Comparison of ENCODE assay signal across 16 mouse cellular contexts in the genomic region with DNA sequence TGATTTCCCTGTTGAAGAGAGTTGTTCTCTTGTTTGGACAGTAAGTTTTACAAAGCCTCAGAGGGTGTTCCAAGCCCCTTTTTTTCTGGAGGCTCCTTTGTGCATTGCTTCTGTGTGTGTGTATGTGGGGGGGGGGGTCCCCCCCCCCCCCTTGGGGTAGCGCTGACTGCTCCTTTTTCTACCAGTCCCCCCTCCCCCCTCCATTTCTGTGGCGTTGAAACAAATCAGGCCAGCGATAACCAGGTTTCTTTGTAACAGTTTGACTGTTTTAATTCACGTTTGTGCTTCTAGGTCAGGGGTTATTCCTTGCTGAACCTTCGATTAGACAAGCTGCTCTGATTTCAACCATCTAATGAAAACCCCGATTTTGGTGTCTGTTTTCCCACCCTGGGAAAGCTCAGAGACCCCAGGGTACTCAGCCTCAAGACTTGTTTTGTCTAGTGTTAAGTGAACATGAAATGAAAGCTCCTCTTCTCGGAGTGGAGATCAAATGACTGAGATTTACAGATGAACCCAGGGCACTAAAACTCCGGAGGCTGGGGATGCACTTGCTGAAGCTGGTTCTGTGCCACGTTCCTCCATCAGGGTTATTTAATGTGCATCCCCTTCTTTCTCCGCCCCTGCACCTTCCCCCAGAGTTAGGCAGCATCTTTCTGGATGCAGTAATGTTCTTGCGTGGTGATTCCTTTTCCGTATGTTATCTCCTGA. TPM values are rescaled to one million over a fixed set of nuclear protein-coding genes. Genes with fewer than 3 reads are reported as not detected.
DNase-seq lines count a peak whose midpoint lies in the region; ATAC-seq and TF ChIP-seq lines count a peak whose summit lies in the region.
"Had no signal": no experiment of that assay in that cellular context is flagged by ENCODE, and none has a peak within 500 bp of the region (broad histone marks: within the 10 kb centered on the region; RNA-seq: fewer than 3 reads in every experiment).

No protein-coding gene starts in this region.

- no peak for TF ChIP-seq POLR2A in limb, embryonic 14.5 days (IDR thresholded peaks at IDR 0.05; ENCODE audit: borderline replicate concordance, extremely low read depth, insufficient read depth, insufficient read length)

- H3K4me2 ChIP-seq in kidney, embryonic 16.5 days (replicated peaks; ENCODE audit: low read depth, low read length) = 0 out of 2 replicates have a peak overlapping the region, but pooled peaks have one; percentile 8
- peak overlapping the region; percentile 30; the same call in 1 of the 2 replicates for H3K4me2 ChIP-seq in forebrain, postnatal 0 days (ENCODE audit: low read depth)
- H3K4me2 ChIP-seq in limb, embryonic 14.5 days (replicated peaks; ENCODE audit: low read depth, low read length, severe bottlenecking) = no peak overlapping the region; the same call in 1 of the 2 replicates
- H3K4me2 ChIP-seq in neural tube, embryonic 15.5 days = peak overlapping the region; percentile 32
- H3K4me2 ChIP-seq: embryonic facial prominence, embryonic 15.5 days; kidney, embryonic 15.5 days; liver, embryonic 11.5 days had no signal

- H3K27ac ChIP-seq in kidney, embryonic 16.5 days (ENCODE audit: low read length) = no peak overlapping the region
- peak overlapping the region; percentile 35; the same call in 1 of the 2 replicates for H3K27ac ChIP-seq in forebrain, postnatal 0 days (ENCODE audit: low read depth, low read length)
- H3K27ac ChIP-seq in limb, embryonic 14.5 days (replicated peaks; ENCODE audit: low read depth, low read length) = peak overlapping the region; percentile 43; the same call in 1 of the 2 replicates
- H3K27ac ChIP-seq in neural tube, embryonic 15.5 days (replicated peaks) = no peak overlapping the region
- H3K27ac ChIP-seq: embryonic facial prominence, embryonic 15.5 days; kidney, embryonic 15.5 days had no signal

- peaks cover 17% of the 10 kb centered on the region for H3K4me1 ChIP-seq in kidney, embryonic 16.5 days (ENCODE audit: insufficient read depth, low read length)
- peaks cover 9% of the 10 kb centered on the region; the same call in 1 of the 2 replicates for H3K4me1 ChIP-seq in forebrain, postnatal 0 days (ENCODE audit: insufficient read depth)
- H3K4me1 ChIP-seq in limb, embryonic 14.5 days (ENCODE audit: control insufficient read depth, insufficient read depth, low read length) = peaks cover 16% of the 10 kb centered on the region
- H3K4me1 ChIP-seq in neural tube, embryonic 15.5 days = peaks cover 12% of the 10 kb centered on the region

- no peak overlapping the region for H3K4me3 ChIP-seq in kidney, embryonic 16.5 days (ENCODE audit: low read length)
- no peak overlapping the region for H3K4me3 ChIP-seq in forebrain, postnatal 0 days (ENCODE audit: low read depth, low read length)
- H3K4me3 ChIP-seq in limb, embryonic 14.5 days (replicated peaks; ENCODE audit: low read length) = no peak overlapping the region
- no peak overlapping the region for H3K4me3 ChIP-seq in neural tube, embryonic 15.5 days (replicated peaks)
- H3K4me3 ChIP-seq: embryonic facial prominence, embryonic 15.5 days; kidney, embryonic 15.5 days had no signal

- no peak for ATAC-seq in kidney, embryonic 16.5 days (ENCODE audit: low FRiP score, low TSS enrichment)
- peak; percentile 61 for ATAC-seq in forebrain, postnatal 0 days
- no peak for ATAC-seq in limb, embryonic 14.5 days (ENCODE audit: low FRiP score, low read depth)
- no peak for ATAC-seq in neural tube, embryonic 15.5 days (ENCODE audit: low FRiP score)
- ATAC-seq in megakaryocyte, adult 5-6 weeks (ENCODE audit: poor library complexity, severe bottlenecking) = no peak

- H3K36me3 ChIP-seq in kidney, embryonic 16.5 days (ENCODE audit: insufficient read depth, low read length) = no peaks in the 10 kb centered on the region
- H3K36me3 ChIP-seq in forebrain, postnatal 0 days (ENCODE audit: insufficient read depth) = no peaks in the 10 kb centered on the region
- H3K36me3 ChIP-seq in limb, embryonic 14.5 days (ENCODE audit: control insufficient read depth, insufficient read depth, low read length) = no peaks in the 10 kb centered on the region; the same call in 1 of the 2 replicates
- no peaks in the 10 kb centered on the region for H3K36me3 ChIP-seq in neural tube, embryonic 15.5 days
- H3K36me3 ChIP-seq: embryonic facial prominence, embryonic 15.5 days; G1E; kidney, embryonic 15.5 days had no signal

- no peak for TF ChIP-seq CTCF in forebrain, postnatal 0 days (IDR thresholded peaks at IDR 0.05; ENCODE audit: low read depth)

- no peak overlapping the region for H3K9ac ChIP-seq in kidney, embryonic 16.5 days (replicated peaks; ENCODE audit: low read length)
- no peak overlapping the region; the same call in 1 of the 2 replicates for H3K9ac ChIP-seq in forebrain, postnatal 0 days
- no peak overlapping the region for H3K9ac ChIP-seq in limb, embryonic 14.5 days (ENCODE audit: low read depth, low read length, severe bottlenecking)
- H3K9ac ChIP-seq in neural tube, embryonic 15.5 days (replicated peaks) = no peak overlapping the region; the same call in 1 of the 2 replicates
- H3K9ac ChIP-seq: embryonic facial prominence, embryonic 15.5 days; kidney, embryonic 15.5 days had no signal

- H3K27me3 ChIP-seq in kidney, embryonic 16.5 days (ENCODE audit: insufficient read depth, low read length) = no peaks in the 10 kb centered on the region
- no peaks in the 10 kb centered on the region for H3K27me3 ChIP-seq in forebrain, postnatal 0 days (ENCODE audit: insufficient read depth, low read length)
- H3K27me3 ChIP-seq in limb, embryonic 14.5 days (ENCODE audit: control insufficient read depth, insufficient read depth, low read length) = no peaks in the 10 kb centered on the region
- H3K27me3 ChIP-seq in neural tube, embryonic 15.5 days (replicated peaks) = no peaks in the 10 kb centered on the region
- H3K27me3 ChIP-seq: embryonic facial prominence, embryonic 15.5 days; kidney, embryonic 15.5 days had no signal

- WGBS in kidney, embryonic 16.5 days = 20% methylated on average over 12 of the region's 12 CpGs
- WGBS in forebrain, postnatal 0 days = 17% methylated on average over 12 of the region's 12 CpGs
- whole genome bisulfite sequencing in limb, embryonic 14.5 days = 23% methylated on average over 12 of the region's 12 CpGs
- 19% methylated on average over 12 of the region's 12 CpGs for WGBS in neural tube, embryonic 15.5 days

- DNase-seq in kidney, adult 18-20 months = no peak
- no peak for DNase-seq in forebrain, postnatal 0 days
- DNase-seq in limb, embryonic 14.5 days (ENCODE audit: low spot score) = no peak
- no peak for DNase-seq in thymus, postnatal 25 days
- DNase-seq in cerebellum, adult 18-20 months = no peak
- DNase-seq: gastrocnemius, postnatal 36 days; layer of hippocampus, postnatal 36 days; lung, postnatal 10 days; right cerebral cortex, postnatal 25 days had no signal

- H3K9me3 ChIP-seq in kidney, embryonic 16.5 days (ENCODE audit: low read length) = no peaks in the 10 kb centered on the region
- H3K9me3 ChIP-seq in forebrain, postnatal 0 days (ENCODE audit: low read length) = no peaks in the 10 kb centered on the region
- H3K9me3 ChIP-seq in limb, embryonic 14.5 days (ENCODE audit: control insufficient read depth, low read length) = no peaks in the 10 kb centered on the region
- H3K9me3 ChIP-seq in neural tube, embryonic 15.5 days (replicated peaks) = no peaks in the 10 kb centered on the region
- H3K9me3 ChIP-seq: embryonic facial prominence, embryonic 15.5 days; G1E; kidney, embryonic 15.5 days had no signal

RNA-seq across cellular contexts. Expression of gene Syne2, which starts 56.5 kb away (rescaled TPM):
- polyA plus RNA-seq in kidney, embryonic 16.5 days (2015; fragmentation: Nextera tagmentation; extraction: Ambion mirVana) = 58.7 and 61.9 TPM in 2 replicates
- 56.2 and 63.5 TPM in 2 replicates for total RNA-seq in forebrain, postnatal 0 days (2014; rRNA removed)
- 21.0 and 27.0 TPM in 2 replicates for polyA plus RNA-seq in forebrain, postnatal 0 days (2015; fragmentation: Nextera tagmentation; extraction: Ambion mirVana)
- polyA plus RNA-seq in limb, embryonic 14.5 days (2012; rRNA removed) = 46.4 and 48.0 TPM in 2 replicates
- polyA plus RNA-seq in limb, embryonic 14.5 days (2014; fragmentation: Nextera tagmentation; extraction: Ambion mirVana) = 41.5 and 51.1 TPM in 2 replicates
- 38.7 and 42.0 TPM in 2 replicates for polyA plus RNA-seq in neural tube, embryonic 15.5 days (2015; fragmentation: Nextera tagmentation; extraction: Ambion mirVana)
- 17.4 and 17.8 TPM in 2 replicates for total RNA-seq in megakaryocyte, adult 5-6 weeks (2015)
- 31.6 and 34.6 TPM in 2 replicates for total RNA-seq in megakaryocyte, adult 5-6 weeks (2017)
- polyA plus RNA-seq: G1E had no signal

Comparison
In these comparisons a context has a peak if more than half of its experiments do, and no peak if none do; other contexts are left out.
1. H3K27ac ChIP-seq: peak in forebrain, postnatal 0 days (single experiment) and limb, embryonic 14.5 days (single experiment); none in kidney, embryonic 16.5 days (single experiment) and neural tube, embryonic 15.5 days (single experiment).